ENCODE assay signal across 23 mouse cellular contexts in genomic region chr16:37337529-37337928, GRCm38 (mm10). TPM values are rescaled to one million over a fixed set of nuclear protein-coding genes. Genes with fewer than 3 reads are reported as not detected.
DNase-seq lines count a peak whose midpoint lies in the region; ATAC-seq and TF ChIP-seq lines count a peak whose summit lies in the region.
"Had no signal": no experiment of that assay in that cellular context is flagged by ENCODE, and none has a peak within 500 bp of the region (broad histone marks: within the 10 kb centered on the region; RNA-seq: fewer than 3 reads in every experiment).

No protein-coding gene starts in this region.

- no peak overlapping the region; the same call in 1 of the 2 replicates for H3K27ac ChIP-seq in lung, embryonic 14.5 days (ENCODE audit: low read depth)
- H3K27ac ChIP-seq in thymus, adult 2 months (ENCODE audit: control insufficient read depth, insufficient read depth, low read length): no peak overlapping the region
- H3K27ac ChIP-seq: heart, adult 2 months; heart, embryonic 15.5 days; hindbrain, embryonic 13.5 days; kidney, postnatal 0 days; left cerebral cortex, adult 2 months; limb, embryonic 12.5 days; liver, embryonic 13.5 days had no signal

- no peaks in the 10 kb centered on the region for H3K9me3 ChIP-seq in lung, embryonic 14.5 days (ENCODE audit: low read depth, low read length)
- H3K9me3 ChIP-seq: heart, embryonic 15.5 days; hindbrain, embryonic 13.5 days; limb, embryonic 12.5 days; liver, embryonic 13.5 days had no signal

- TF ChIP-seq CTCF in lung, embryonic 14.5 days (IDR thresholded peaks at IDR 0.05; ENCODE audit: low read depth): no peak
- no peak for TF ChIP-seq CTCF in thymus, adult 2 months (IDR thresholded peaks at IDR 0.05; ENCODE audit: borderline replicate concordance, control insufficient read depth, extremely low read depth, insufficient read depth, low read length, poor library complexity)

- WGBS in lung, embryonic 14.5 days: 67% methylated on average over 1 of the region's 1 CpGs
- 76% methylated on average over 1 of the region's 1 CpGs for WGBS in thymus, adult 2 months

- TF ChIP-seq POLR2A in thymus, adult 2 months (IDR thresholded peaks at IDR 0.05; ENCODE audit: control insufficient read depth, extremely low read depth, insufficient read depth, low read length, poor library complexity): no peak

- no peaks in the 10 kb centered on the region for H3K27me3 ChIP-seq in lung, embryonic 14.5 days (ENCODE audit: insufficient read depth, low read length)
- H3K27me3 ChIP-seq in thymus, adult 2 months (ENCODE audit: control insufficient read depth, insufficient read depth, low read length): no peaks in the 10 kb centered on the region
- H3K27me3 ChIP-seq: heart, embryonic 15.5 days; hindbrain, embryonic 13.5 days; limb, embryonic 12.5 days; liver, embryonic 13.5 days had no signal

- H3K36me3 ChIP-seq in lung, embryonic 14.5 days (ENCODE audit: insufficient read depth): no peaks in the 10 kb centered on the region
- no peaks in the 10 kb centered on the region for H3K36me3 ChIP-seq in thymus, adult 2 months (ENCODE audit: control insufficient read depth, insufficient read depth, low read length)
- H3K36me3 ChIP-seq: heart, embryonic 15.5 days; hindbrain, embryonic 13.5 days; limb, embryonic 12.5 days; liver, embryonic 13.5 days had no signal

- peak; percentile 56; the same call in 1 of the 2 replicates for ATAC-seq in cerebellum, adult (ENCODE audit: insufficient number of reproducible peaks, low FRiP score, low TSS enrichment)
- ATAC-seq in lung, embryonic 14.5 days (ENCODE audit: insufficient read depth): no peak
- ATAC-seq in hematopoietic stem cell, adult 5-6 weeks (replicated peaks in 1 of 2; ENCODE audit: insufficient read depth in 1 of 2, low FRiP score in 2 of 2, low TSS enrichment in 1 of 2, low read depth in 1 of 2, poor library complexity in 2 of 2, severe bottlenecking in 2 of 2): peak; percentile 58 to 59; a peak in 2 of 4 replicates
- no peak for ATAC-seq in erythroid progenitor cell, adult 5-6 weeks (replicated peaks; ENCODE audit: low FRiP score, poor library complexity, severe bottlenecking)
- ATAC-seq: forebrain, embryonic 14.5 days; intestine, embryonic 16.5 days; lung, postnatal 0 days had no signal

- no peak for DNase-seq in cerebellum, adult 11 months
- DNase-seq in lung, embryonic 14.5 days: peak; percentile 16
- no peak for DNase-seq in lung, postnatal 36 days
- peak; percentile 39 for DNase-seq in cerebellum, adult 8-10 months
- DNase-seq in thymus, adult 2 months: no peak
- DNase-seq: adrenal gland, postnatal 10 days; gastrocnemius, postnatal 10 days; heart, adult 2 months; liver, embryonic 13.5 days; right cerebral cortex, adult 18-20 months; thymus, postnatal 14 days had no signal

- no peak overlapping the region for H3K4me2 ChIP-seq in lung, embryonic 14.5 days
- H3K4me2 ChIP-seq: heart, embryonic 15.5 days; hindbrain, embryonic 13.5 days; limb, embryonic 12.5 days; liver, embryonic 13.5 days had no signal

- no peak overlapping the region for H3K9ac ChIP-seq in lung, embryonic 14.5 days
- H3K9ac ChIP-seq: heart, embryonic 15.5 days; hindbrain, embryonic 13.5 days; limb, embryonic 12.5 days; liver, embryonic 13.5 days had no signal

- H3K4me3 ChIP-seq in lung, embryonic 14.5 days (ENCODE audit: low read depth, low read length): no peak overlapping the region
- H3K4me3 ChIP-seq in thymus, adult 2 months (ENCODE audit: control insufficient read depth, insufficient read depth, low read length): no peak overlapping the region
- H3K4me3 ChIP-seq: heart, adult 2 months; heart, embryonic 15.5 days; hindbrain, embryonic 13.5 days; left cerebral cortex, adult 2 months; limb, embryonic 12.5 days; liver, embryonic 13.5 days had no signal

- H3K4me1 ChIP-seq in lung, embryonic 14.5 days (ENCODE audit: insufficient read depth): no peaks in the 10 kb centered on the region
- no peaks in the 10 kb centered on the region for H3K4me1 ChIP-seq in thymus, adult 2 months (replicated peaks; ENCODE audit: control insufficient read depth, insufficient read depth, low read length)
- H3K4me1 ChIP-seq: heart, embryonic 15.5 days; hindbrain, embryonic 13.5 days; limb, embryonic 12.5 days; liver, embryonic 13.5 days had no signal

RNA-seq across cellular contexts. Expression of gene Stxbp5l, which starts 47.2 kb away (rescaled TPM):
- polyA plus RNA-seq in lung, embryonic 14.5 days (2014; fragmentation: Nextera tagmentation; extraction: Ambion mirVana): 0.12 and 0.24 TPM in 2 replicates
- total RNA-seq in hematopoietic stem cell, adult 5-6 weeks (2017): not detected in 2 replicates
- not detected in 2 replicates for total RNA-seq in erythroid progenitor cell, adult 5-6 weeks (2015; ENCODE audit: low replicate concordance)
- total RNA-seq in erythroid progenitor cell, adult 5-6 weeks (2017; ENCODE audit: low replicate concordance): not detected in 2 replicates
- 0.05 and 0.14 TPM in 2 replicates for polyA plus RNA-seq in thymus, adult 2 months (2012; rRNA removed)
- total RNA-seq: heart, adult 2 months had no signal
- polyA plus RNA-seq: heart, adult 2 months; small intestine, adult 2 months had no signal

Comparison
In these comparisons a context has a peak if more than half of its experiments do, and no peak if none do; other contexts are left out.
1. DNase-seq: peak in lung, embryonic 14.5 days (single experiment) and cerebellum, adult 8-10 months (single experiment); none in cerebellum, adult 11 months (single experiment), lung, postnatal 36 days (single experiment) and thymus, adult 2 months (single experiment).
2. ATAC-seq: peak in cerebellum, adult (single experiment) and hematopoietic stem cell, adult 5-6 weeks (2 of 2); none in lung, embryonic 14.5 days (single experiment) and erythroid progenitor cell, adult 5-6 weeks (single experiment).